Mouse (Mus musculus) cerebellum, adult 11-12 months (tissue): Measurements from ENCODE around the gene Tmem245.

Experiments used
- DNase-seq: peaks from one replicate; pipeline ENCODE4 v3.0.0; 2022

The Tmem245 gene

DNA sequence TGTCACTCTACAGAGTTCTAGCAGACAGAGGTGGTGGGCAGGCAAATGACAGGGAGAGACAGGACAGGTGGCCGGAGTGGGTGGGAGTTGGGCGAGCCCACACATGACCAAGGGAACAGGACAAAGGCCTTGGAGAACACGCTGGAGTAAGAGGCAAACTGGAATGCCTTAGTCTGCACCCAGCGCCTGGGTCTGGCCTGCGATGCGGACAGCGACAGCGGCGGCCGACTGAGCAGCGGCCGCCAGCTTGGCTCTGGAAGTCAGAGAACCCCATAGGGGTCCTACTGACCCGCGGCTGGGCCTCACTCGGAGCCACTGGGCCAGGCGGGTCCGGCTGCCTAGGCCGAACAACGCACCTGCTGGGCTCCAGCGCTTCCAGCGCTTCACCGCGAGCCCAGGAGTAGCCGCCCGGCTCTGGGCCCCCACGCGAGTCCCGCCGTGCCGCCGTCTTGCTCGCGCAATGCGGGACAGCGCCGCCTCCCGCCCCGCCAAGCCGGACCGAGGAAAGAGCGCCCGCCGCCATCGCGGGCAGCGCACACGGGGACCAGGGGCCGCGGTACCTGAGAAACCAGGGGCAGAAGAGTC lies 82.7 kb downstream of the Tmem245 start:
- DNase-seq, result peak; percentile 58

DNA sequence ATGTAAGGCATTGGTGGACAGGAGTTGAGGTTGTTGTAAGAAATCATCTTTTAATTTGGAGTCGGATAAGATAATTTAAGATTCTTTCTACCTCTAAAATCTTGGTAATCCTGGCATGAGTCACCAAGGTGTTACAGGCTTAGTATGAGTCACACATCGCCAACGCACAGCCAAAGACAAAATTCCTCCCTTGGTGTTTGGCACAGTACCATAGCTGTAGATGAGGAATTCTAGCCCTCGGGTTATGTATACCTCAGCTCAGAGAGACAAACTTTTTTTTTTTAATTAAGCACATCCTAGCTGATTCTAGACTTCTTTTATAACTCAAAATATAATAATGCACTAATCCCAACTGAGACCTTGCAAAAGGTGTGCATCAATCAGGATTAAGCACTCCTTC lies 83.2 kb downstream of the Tmem245 start:
- peak; percentile 43 for DNase-seq

DNA sequence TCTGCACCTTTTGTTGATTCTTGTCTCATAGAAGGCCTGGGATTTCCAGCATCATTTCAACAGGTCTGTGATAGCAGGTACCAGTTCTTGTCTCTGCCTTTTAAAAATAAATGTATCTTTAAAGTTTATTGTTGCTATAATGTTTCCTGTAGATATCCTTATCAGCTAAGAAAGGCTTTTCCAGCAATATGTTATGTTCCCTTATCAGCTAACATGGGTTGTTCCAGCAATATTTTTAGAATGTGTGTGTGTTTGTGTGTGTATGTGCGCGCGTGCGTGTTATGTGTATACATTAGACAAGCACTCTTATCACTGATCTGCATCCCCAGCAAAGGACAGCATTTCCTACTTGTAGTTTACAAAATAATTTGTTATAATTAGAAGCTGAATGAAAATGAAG lies 85.7 kb downstream of the Tmem245 start:
- no peak for DNase-seq

DNA sequence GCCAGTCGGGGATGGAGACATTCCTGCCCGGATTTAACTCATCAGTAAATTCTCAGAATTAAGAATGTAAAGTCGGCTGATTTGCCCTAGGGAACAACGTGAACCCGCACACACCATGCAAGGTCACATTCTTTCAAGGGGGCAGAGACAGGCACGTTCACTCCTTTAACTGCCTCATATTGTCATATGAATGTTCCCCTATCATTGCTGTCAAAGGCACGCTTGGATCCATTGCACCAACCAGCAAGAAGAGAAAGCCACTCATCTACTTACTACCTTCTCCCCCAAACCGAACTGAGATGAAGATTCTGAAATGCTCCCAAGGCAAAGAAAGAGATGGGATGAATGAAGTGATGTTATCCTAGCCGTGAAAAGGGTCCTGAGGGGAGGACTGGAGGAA lies 88.5 kb downstream of the Tmem245 start:
- no peak for DNase-seq

DNA sequence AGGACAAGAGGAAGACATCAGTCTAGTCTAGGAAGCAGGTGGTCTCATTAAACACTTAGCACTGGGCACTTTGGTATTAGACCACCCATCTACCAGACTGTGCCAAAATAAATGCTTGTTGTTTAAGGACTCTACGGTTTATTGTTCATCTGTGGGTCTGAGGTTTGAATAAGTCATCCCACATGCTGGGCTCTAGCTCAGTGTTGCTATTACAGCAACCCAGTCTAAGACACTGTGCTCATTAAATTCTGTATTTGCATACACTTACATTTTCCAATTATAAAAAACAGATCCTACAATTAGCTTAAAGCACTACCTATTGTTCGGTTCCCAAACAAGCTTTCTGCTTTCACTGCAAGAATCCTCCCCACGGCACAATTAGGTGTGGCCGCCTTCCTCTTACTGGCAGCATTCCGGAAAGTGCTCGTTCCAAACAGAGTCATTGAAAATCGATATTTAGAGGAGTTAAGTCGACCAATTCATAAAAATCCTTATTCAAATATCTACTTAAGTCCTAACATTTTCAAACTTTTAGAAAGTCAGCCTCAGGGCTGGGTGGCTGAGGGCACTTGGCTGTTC lies 90.8 kb downstream of the Tmem245 start:
- no peak for DNase-seq

DNA sequence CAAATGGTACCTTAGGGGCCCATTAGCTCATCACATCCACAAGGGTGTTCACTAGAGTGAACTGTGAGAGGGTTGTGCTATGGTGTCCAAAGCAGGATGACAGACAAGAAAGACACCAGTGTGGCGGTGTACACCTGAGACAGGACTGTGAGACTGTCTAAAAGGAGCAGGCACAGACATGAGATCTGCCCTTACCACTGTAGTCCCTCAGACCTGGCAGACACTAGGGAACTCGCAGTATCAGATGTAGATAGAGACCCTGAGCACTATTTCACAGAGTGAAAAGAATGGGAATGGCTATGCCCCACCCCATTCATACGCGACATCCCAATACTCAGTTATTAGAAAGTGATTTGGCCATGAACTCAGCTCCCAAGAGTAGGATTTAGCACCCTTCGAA lies 91.3 kb downstream of the Tmem245 start:
- DNase-seq, result no peak

DNA sequence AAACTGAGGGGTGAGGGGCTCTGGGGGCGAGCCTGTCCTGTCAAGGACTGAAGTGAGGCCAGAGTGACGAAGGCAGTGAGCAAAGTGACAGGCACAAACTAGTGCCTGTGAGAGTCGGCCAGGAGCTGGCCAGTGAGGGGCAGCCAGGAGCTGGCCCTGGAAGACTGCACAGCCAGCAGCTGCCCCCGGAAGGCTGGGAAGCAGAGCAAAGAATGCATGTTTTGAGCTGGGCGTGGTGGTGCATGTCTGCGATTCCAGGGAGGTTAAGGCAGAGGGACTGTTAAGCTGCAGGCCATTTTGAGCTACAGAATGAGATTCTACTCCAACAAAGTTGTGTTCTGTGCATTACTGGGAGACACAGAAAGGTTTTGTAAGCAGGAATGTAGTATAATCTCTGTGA lies 96.5 kb downstream of the Tmem245 start:
- no peak for DNase-seq

DNA sequence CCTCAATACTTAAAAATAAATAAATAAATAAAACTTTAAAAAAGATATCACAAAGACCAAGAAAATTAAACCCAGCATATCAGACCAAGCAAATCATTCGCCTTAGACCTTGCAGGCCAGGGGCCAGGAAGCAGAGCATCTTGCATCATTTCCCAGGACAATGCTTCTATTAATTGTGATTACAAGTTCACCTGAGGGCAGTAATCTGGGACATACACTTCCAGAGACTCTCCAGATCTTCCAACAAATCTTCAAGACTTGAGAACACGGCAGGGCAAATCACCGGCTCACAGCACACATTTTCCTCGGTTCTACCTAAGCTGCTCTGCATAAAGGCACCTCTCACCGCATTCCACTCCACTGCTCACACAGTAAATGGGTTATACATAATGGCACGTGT lies 99.2 kb downstream of the Tmem245 start:
- DNase-seq, result no peak

DNA sequence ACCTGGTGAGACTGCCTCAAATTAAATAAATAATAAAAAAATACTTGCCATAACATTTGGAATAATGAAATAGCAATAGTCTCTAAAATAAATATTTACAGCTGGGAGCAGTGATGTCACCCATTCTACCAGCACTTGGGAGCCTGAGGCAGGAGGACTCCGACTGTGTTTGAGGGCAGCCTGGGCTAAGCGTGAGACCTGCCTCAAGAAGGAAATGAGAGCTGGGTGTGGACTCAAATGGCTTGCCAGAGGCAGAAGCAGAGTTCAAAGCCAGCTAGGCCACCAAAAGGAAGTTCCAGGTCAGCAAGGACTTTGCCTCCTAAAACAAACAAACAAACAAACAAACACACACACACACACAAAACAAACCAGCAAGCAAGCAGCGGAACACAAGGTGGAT lies 99.8 kb downstream of the Tmem245 start:
- DNase-seq, result no peak

DNA sequence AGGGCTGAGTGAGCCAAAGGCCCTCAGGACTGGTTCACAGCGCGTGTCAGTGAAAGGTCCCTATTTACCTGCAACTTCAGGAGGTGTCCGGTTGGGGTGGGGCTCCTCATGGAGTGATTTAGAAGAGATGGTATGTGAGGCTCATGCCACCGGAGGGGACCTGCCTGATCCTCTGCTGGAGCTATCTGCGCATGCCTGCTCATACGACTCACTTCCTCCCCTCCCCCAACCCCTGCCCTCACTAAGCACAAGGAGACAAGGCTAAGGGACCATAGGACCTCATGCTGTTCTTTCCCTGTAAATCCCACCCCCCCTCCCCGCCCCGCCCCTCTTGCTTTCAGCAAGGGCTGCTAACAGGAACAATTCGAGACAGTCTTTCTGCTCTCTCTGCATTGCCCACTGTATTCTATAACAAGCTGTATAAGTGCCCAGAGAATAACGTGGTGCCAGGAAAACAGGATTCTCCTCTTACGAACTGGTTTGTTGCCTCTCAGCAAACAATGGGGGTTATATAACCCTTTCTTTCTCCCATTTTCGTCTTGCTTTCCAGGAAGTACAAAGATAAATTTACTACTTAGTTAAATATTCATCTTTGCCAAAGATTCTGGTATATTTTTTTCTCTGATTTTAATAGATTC lies 101.2 kb downstream of the Tmem245 start:
- DNase-seq, result no peak

DNA sequence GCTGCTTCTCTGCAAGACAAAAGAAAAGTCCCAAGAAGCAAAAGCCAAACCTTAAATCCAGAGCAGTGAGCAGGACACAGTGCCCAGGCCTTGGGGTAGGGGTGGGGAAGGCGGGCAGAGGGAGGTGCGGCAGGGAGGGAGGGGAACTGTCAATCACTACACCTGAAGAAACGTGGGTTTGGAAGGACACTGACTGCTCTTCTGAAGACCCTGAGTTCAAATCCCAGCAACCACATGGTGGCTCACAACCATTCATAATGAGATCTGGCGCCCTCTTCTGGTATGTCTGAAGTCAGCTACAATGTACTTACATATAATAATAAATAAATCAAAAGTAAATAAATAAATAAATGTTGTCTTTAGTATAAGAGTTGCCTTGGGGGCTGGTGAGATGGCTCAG lies 102.3 kb downstream of the Tmem245 start:
- DNase-seq, result no peak

DNA sequence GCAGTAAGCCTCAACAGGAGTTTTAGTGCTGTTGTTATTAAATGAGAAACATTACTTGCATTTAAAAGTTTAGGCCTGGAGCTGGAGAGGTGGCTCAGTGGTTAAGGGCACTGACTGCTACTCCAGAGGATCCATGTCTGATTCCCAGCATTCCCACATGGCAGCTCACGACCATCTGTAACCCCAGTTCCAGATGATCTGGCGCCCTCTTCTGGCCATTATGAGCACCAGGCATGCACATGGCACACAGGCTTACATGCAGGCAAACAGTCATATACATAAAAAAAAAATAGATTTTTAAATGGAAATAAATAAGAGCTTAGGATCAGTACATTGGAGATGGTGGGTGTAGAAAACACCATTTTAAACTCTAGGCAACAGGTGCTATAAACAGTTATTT lies 103.3 kb downstream of the Tmem245 start:
- no peak for DNase-seq

DNA sequence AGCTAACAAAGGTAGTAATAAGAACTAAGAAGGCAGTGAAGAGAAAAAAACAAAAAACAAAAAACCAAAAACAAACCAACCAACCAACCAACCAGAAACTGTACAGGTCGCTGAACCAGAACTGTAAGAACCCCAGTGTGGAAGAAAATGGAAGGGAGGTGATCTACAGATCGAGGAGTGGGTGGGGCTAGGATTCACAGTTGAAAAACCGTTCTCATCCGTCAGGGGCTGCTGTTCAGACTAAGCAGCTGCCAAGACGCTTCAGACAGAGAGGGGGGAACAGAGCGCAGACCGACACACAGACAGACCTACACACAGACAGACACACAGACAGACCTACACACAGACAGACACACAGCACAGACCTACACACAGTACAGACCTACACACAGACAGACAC lies 104.7 kb downstream of the Tmem245 start:
- DNase-seq, result no peak

DNA sequence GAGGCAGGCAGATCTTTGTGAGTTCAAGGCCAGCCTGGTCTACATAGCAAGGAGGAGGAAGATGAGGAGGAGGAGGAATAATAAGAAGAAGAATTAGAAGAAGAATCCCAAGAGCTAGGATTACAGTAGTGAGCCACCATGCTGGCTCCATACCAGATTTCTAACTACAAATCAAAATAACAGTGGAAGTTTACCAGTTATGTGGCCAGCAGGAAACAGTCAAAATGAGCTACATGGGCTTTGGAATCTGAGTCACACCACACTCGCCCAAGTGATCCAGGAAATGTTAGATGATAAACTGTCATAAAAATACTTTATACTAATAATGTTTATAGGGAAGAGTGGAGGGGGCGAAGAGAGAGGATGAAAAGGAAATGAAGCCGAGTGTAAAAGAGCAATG lies 106.9 kb downstream of the Tmem245 start:
- DNase-seq, result no peak

DNA sequence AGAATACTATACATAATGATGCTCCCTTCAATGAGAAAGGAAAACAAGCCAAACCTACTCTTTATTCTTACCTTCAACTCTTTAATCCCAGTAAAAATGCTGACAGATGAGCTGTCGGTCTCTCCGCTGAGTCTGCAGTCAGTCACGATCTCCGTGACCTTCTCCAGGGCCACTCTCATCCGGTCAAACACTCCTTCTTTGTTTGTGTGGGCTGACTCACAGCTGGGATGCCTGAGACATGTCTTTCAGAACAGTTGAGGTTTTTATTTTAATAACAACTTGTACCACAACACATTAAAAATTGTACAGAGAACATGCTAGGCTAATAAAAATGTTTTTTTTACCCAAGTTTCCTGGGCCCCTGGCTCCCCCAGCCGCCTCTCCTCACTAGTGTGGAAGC lies 109.6 kb downstream of the Tmem245 start:
- DNase-seq, result no peak

DNA sequence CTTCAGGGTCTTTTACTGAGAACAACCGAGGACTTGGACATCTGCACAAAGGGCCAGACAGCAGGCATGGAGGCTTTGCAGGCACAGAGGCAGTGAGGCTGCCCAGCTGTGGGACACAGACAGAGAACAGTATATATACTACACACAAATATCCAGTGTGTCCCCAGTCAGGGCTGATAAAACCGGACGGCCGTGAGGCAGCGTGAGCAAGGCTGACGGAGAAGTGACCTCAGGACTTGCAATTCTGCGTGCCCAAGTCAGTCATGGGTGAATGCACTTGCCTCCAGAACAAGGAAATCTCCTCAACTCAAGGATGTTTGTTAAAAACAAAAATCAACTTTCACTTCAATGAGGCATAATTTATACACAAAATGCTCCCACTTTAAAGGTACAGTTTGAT lies 115.2 kb downstream of the Tmem245 start:
- no peak for DNase-seq

DNA sequence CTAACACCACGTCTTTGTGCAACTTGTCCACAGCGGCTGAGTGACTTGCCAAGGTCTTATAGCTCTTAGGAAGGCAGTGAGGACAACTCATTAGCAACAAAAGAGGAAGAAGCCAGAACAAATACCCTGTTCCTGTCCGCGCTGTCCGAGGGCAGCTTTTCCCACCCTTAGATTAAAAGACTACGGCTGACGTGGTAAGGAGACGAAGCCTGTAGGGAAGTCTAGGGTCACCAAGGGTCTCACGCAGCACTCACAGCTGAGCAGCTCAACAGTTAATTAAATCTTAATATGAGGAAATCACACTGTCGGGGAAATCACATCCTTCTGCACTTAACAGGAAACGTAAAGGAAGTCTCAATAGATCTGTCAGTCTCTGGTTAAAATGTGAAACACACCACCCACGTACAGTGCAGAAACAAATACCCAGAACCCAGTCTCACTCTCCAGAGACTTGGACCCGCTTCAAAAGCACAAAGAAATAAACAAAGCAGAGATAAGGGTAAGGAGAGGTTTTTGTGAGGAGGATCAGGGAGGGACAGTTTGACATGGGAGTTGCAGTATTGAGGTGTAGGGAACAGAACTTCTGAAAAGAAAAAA lies 116.1 kb downstream of the Tmem245 start:
- DNase-seq, result no peak

DNA sequence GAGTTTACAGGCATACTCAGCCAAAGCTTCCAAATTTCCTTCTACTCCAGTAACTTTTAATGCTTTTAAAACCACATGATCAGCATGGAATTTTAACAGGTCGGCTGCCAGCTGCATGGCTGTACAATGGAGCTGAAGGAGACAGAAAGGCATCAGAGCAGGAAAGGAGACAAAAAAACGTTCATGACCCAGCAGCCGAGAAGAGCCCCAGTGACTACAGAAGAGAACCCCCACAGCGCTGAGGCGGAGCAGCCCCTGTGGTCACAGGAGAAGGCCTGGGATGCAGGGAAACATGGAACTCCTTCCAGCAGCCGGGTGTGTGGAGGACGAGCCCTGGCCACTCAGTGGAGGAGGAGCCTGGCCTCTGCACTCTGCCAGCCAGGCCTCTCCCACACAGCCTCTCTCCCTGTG lies 117.7 kb downstream of the Tmem245 start:
- no peak for DNase-seq

DNA sequence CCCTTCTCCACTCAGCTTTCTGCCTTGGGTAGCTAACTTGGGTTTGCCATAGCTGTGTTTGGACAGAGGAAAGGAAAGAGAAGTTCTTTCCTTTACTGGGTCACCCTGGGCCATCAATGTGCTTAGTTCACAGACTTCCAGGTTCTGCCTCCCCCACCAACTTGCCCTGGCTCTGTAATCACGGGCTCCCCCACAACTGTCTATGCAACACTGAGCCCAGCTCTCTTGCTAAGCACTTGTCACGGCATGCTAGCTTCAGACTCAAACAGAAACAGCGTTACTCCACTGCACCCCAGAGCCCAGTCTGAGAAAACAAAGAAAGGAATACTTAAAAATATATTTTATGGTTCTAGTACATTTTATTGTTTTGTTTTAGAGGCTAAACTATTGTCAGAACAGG lies 118.3 kb downstream of the Tmem245 start:
- DNase-seq, result no peak

DNA sequence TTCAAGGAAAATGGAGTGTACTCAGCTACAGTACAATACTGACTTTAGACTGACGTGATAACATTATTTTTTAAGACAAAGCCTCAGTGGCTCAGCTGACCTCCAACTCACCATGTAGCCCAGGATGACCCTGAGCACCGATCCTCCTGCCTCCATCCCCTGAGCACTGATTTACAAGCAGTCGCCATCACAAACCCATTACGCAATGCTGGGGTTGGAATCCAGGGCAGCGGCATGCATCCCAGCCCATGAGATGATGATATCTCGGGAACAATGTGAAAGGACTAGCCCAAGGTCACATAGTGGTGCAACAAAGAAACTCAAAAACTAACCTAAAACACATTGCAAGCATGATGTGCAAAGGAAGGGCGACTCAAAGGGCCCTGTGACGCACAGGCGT lies 123.0 kb downstream of the Tmem245 start:
- DNase-seq, result no peak

DNA sequence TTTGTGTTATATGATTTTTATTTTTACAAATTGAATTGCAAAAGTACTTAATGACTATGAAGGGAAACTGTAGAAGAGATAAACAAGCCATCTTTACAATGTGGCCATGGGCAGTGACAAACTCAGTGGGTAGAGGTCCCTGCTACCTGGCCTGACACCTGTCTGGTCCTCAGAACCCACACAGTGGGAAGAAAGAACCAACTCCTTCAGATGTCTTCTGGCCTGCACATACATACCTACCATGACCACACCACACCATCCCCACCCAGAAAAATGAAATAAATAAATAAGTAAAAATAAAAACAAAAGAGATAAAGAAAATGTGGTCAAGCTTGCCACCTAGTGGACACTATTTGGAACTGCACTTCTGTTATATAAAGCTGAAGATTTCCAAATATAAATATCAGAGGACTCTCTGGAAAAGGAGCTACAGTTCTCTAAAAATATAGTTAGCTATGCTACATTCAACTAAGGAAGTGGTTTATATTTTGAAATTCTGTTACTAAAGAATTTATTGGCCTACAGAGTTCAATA lies 127.2 kb downstream of the Tmem245 start:
- no peak for DNase-seq
